Mouse (Mus musculus) stomach, postnatal 0 days (tissue): ENCODE results near the gene Ahcy. TPM values are rescaled to one million over a fixed set of nuclear protein-coding genes. Genes with fewer than 3 reads are reported as not detected.
"Not testable (repeated sequence)": the region's sequence is repeated elsewhere in the genome, so short reads cannot be mapped to it uniquely, and the experiment has no call there.

Experiments
- ATAC-seq: fragments of 200-750 bp; cut with Nextera tagmentation; 2 replicates; pipeline ENCODE4 v1.8.0; 2017; ENCODE audit not compliant: low FRiP score, low TSS enrichment
- DNase-seq: peaks from one replicate; pipeline ENCODE4 v3.0.0-alpha.2; 2016; ENCODE audit warnings: low spot score
- H3K27ac ChIP-seq: fragments of 300-500 bp; sonication (generic); replicated peaks from 2 replicates; pipeline ENCODE4 v1.5.1; 2014; ENCODE audit warnings: mild to moderate bottlenecking, control low read depth
- H3K27me3 ChIP-seq: fragments of 300-500 bp; sonication (generic); 2 replicates; pipeline ENCODE4 v1.6.1; 2014; ENCODE audit warnings: low read length; ENCODE audit not compliant: control insufficient read depth, insufficient read depth
- H3K36me3 ChIP-seq: fragments of 300-500 bp; sonication (generic); 2 replicates; pipeline ENCODE4 v1.6.1; 2014; ENCODE audit warnings: low read length, mixed read lengths; ENCODE audit not compliant: control insufficient read depth, insufficient read depth
- H3K4me1 ChIP-seq: fragments of 300-500 bp; sonication (generic); replicated peaks from 2 replicates; pipeline ENCODE4 v1.6.1; 2014; ENCODE audit warnings: antibody characterized with exemption; ENCODE audit not compliant: control insufficient read depth, insufficient read depth
- H3K4me2 ChIP-seq: fragments of 300-500 bp; sonication (generic); replicated peaks from 2 replicates; pipeline ENCODE4 v1.6.1; 2014; ENCODE audit warnings: low read depth, mild to moderate bottlenecking, control low read depth, moderate library complexity
- H3K4me3 ChIP-seq: fragments of 300-500 bp; sonication (generic); 2 replicates; pipeline ENCODE4 v1.5.1; 2014; ENCODE audit warnings: low read depth, low read length, control low read depth
- H3K9ac ChIP-seq: fragments of 300-500 bp; sonication (generic); 2 replicates; pipeline ENCODE4 v1.6.1; 2014; ENCODE audit warnings: mild to moderate bottlenecking, low read length, control low read depth, mixed read lengths
- H3K9me3 ChIP-seq: fragments of 300-500 bp; sonication (generic); 2 replicates; pipeline ENCODE4 v1.6.1; 2016; ENCODE audit warnings: low read length; ENCODE audit not compliant: control insufficient read depth
- CTCF ChIP-seq: IDR thresholded peaks from 2 replicates; pipeline ENCODE4 v1.5.1; 2016; ENCODE audit warnings: antibody characterized with exemption, low read depth, mild to moderate bottlenecking, moderate library complexity
- EP300 ChIP-seq: optimal IDR thresholded peaks from 2 replicates; pipeline ENCODE3; 2016; ENCODE audit warnings: antibody characterized with exemption
- WGBS: fragments of 180-500 bp; shearing (Covaris S2); extraction: QIAGEN DNeasy Blood & Tissue Kit; methylation state at CpG from one replicate; pipeline ENCODE4 v1.1.7; 2014; 5-methylcytosine and 5-hydroxymethylcytosine counted together
- polyA plus RNA-seq: library from polyadenylated mRNA; unstranded; fragments of >200 nt; fragmentation: Nextera tagmentation; extraction: Ambion mirVana; gene quantifications from 2 replicates; pipeline ENCODE4 v1.2.1, GENCODE M21; 2015

Gene Ahcy
- polyA plus RNA-seq, 1 experiment from 2014 or later, result 25.2 TPM

DNA sequence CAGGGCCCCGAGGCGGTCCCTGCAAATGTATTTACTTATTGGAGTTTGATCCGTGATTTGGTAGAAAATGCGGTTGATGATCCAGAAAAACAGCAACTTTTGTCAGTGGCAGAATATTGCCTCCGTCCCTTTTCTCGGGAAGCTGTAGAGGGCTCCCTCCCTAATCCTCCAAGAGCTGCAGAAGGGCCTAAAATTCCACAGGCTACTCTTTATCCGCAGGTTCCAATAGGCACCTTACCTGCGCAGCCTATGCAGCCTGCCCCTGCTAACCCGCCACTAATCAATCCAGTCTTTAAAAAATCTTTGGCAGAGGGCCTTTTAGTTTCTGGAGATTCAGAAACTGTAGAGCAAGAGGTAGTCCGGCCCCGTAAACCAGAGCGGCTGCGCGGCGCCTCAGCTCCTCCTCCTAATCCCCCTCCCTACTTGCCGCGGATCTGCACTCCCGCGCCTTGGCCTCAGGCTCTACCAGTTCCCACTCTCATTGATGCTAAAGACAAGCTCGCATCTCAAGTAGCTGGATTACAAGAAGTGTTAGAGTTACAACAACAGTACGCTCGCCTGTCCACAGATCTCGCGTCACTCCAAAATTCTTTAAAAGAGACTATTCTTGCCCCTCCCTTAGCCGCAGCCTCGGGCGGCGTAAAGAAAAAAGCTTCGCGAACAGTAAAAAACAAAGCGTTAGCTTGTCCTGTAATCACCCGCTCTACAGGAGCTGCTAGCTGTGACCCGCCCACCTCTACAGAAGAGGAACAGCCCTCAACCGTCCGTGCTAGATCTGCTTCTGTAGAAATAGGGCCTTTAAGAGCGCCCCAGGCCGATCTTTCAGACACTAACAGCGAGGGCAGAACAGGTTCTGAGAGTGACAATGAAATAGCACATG lies 55.3 kb downstream of the Ahcy start:
- peak; percentile 68 for DNase-seq

DNA sequence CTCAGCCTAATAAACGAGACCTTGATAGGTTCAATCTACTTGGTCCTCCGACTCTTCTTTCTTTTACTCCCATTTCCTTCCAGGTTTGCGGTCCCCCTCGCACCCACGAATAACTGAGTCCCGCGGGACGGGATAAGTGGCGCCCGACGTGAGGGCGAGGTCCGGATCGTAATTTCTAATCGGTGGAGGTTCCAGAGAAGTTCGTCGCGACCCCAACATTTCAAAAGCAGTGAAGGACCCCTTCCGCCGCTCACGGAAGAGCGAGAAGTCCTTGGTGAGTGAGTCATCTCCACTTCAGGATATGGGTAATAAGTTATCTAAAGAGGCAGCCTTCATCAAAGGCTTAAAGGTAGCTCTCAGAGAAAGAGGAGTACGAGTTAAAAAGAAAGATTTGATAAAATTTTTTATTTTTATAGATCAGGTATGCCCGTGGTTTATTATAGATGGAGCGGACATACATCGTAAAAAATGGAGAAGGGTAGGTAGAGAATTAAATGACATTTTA lies 56.0 kb downstream of the Ahcy start, which contains the start of gene Gm14226:
Gene Gm14226 (plus strand): TSS at position 16 of the 505 bp plus-strand sequence.
- peak within 1 kb of the TSS; percentile 28 for H3K4me3 ChIP-seq
- ATAC-seq, H3K9me3 ChIP-seq, H3K27me3 ChIP-seq, DNase-seq, H3K4me1 ChIP-seq, H3K36me3 ChIP-seq: not testable (repeated sequence)
- peak within 1 kb of the TSS; percentile 58 for H3K9ac ChIP-seq
- H3K27ac ChIP-seq, result peak within 1 kb of the TSS; percentile 31
- H3K4me2 ChIP-seq, result peak within 1 kb of the TSS; percentile 68
- WGBS, result 4% methylated on average over 24 of the region's 26 CpGs

More for the DNA sequence above, 55.3 kb downstream of the Ahcy start:
- H3K27me3 ChIP-seq, result no peaks in the 10 kb centered on the region
- H3K27ac ChIP-seq, result peak overlapping the region; percentile 31
- peak; percentile 84 for ATAC-seq
- no peaks in the 10 kb centered on the region for H3K4me1 ChIP-seq
- peak overlapping the region; percentile 58 for H3K9ac ChIP-seq
- H3K4me2 ChIP-seq, result peak overlapping the region; percentile 68
- H3K4me3 ChIP-seq, result peak overlapping the region; percentile 28
- under 1% methylated on average over 38 of the region's 38 CpGs for WGBS
- TF ChIP-seq CTCF, result peak; percentile 31
- TF ChIP-seq EP300, result no peak
- no peaks in the 10 kb centered on the region for H3K36me3 ChIP-seq
- H3K9me3 ChIP-seq, result no peaks in the 10 kb centered on the region

DNA sequence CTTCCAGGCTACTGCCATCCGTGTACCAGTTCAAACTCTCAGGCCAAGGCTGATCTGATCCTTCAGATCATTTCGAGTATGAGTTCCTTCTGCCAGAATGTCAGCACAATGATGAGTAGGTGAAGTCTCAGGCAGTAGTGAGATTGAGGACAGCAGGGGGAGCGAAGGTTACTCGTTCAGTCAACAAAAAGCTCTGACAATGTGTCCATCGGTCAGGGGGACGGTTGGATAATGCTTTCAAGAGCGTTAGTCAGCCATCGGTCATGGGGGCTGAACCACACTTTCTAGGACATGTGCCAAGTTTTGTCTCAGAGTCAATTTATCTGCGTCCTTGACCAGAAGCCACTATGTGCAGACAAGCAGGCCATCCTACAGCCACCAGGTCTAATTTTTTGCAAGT lies 57.5 kb downstream of the Ahcy start:
- not testable (repeated sequence) for H3K4me2 ChIP-seq, H3K9me3 ChIP-seq, H3K27ac ChIP-seq, H3K9ac ChIP-seq, H3K4me3 ChIP-seq, H3K36me3 ChIP-seq, H3K4me1 ChIP-seq, DNase-seq, H3K27me3 ChIP-seq, ATAC-seq
- WGBS, result 49% methylated on average over 4 of the region's 9 CpGs

DNA sequence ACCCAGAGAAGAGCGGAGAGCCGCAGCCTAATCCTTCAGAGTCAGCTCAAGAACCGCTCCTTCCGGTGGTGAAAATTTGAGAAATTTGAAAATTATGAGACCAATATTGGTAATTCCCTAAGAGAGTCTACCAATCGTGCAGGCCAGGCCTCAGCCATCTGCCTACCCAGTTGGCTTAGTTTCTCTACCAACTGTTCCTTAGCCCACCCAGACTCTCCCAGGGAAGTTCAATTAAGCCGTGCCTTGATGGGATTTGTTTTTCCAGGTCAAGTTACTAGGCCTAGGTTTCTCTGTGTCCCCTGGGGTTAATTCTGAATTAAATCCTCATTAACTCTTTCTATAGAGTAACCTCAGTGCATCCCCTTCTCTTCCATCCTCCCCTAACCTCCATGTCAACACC lies 61.3 kb downstream of the Ahcy start:
- Histone ChIP-seq H3K27ac (no peak overlapping the region), H3K36me3 (no peaks in the 10 kb centered on the region), H3K4me2 (no peak overlapping the region), H3K4me1 (no peaks in the 10 kb centered on the region), H3K9ac (no peak overlapping the region), H3K9me3 (no peaks in the 10 kb centered on the region), H3K27me3 (no peaks in the 10 kb centered on the region), H3K4me3 (no peak overlapping the region)
- TF ChIP-seq EP300 (no peak), CTCF (no peak)
- ATAC-seq (no peak), DNase-seq (no peak)
- WGBS, result 85% methylated on average over 6 of the region's 6 CpGs

DNA sequence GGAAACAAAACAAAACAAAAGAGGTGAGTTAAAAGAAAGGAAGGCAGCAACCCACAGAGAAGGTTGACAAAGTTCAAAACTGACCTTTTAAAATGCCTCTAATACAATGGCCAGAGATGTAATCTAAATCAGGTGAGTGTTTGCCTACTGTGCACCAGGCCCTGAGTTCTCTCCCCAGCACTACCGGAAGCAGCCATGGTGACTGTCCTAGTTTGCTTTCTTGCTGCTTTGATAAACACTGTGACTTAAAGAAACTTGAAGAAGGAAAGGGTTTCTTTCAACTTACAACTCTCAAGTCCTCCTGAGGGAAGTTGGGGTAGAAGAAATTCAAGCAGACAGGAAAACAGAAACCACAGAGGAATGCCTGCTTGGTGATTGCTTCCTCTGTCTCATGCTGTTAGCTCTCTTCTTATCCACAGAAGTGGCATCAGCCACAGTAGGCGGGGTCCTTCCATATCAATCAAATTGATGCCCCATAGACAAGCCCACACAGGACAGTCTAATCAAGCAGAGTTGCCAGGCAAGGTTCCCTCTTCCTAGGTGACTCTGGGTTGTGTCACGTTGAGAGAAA lies 63.1 kb downstream of the Ahcy start:
- 39% methylated on average over 3 of the region's 3 CpGs for WGBS
- DNase-seq (no peak), ATAC-seq (no peak)
- Histone ChIP-seq H3K36me3 (no peaks in the 10 kb centered on the region), H3K27ac (no peak overlapping the region), H3K27me3 (no peaks in the 10 kb centered on the region), H3K4me1 (no peaks in the 10 kb centered on the region), H3K9me3 (no peaks in the 10 kb centered on the region), H3K4me2 (no peak overlapping the region), H3K4me3 (no peak overlapping the region), H3K9ac (no peak overlapping the region)
- TF ChIP-seq CTCF (no peak), EP300 (no peak)

Other genes starting within 250 kb of the Ahcy start
- gene Eif2s2, start 181.6 kb downstream of the Ahcy start, polyA plus RNA-seq, result 77.2 and 83.9 TPM in 2 replicates
- gene Gm14226, start 56.2 kb downstream of the Ahcy start, polyA plus RNA-seq, result 0.24 and 0.48 TPM in 2 replicates
- gene Itch, start 59.0 kb upstream of the Ahcy start, polyA plus RNA-seq, result 17.6 and 18.4 TPM in 2 replicates
- 339 and 341 TPM in 2 replicates for gene Dynlrb1, start 162.0 kb upstream of the Ahcy start, polyA plus RNA-seq
- 249 and 274 TPM in 2 replicates for gene Map1lc3a, start 201.8 kb upstream of the Ahcy start, polyA plus RNA-seq